Mouse (Mus musculus): ENCODE measurements at regions not wholly inside any gene's neighbourhood (a gene's known extent, or its start where the extent isn't known, plus 50 kb on each side); places are given as distances from the start of the nearest gene placed in this dataset.
"Not testable (repeated sequence)": the region's sequence is repeated elsewhere in the genome, so short reads cannot be mapped to it uniquely, and the experiment has no call there.

- DNase-seq (ENCODE audit: low read depth, low spot score) = no peak
These were observed 292.2 kb upstream of the Kdm8 start for GRCm38 (mm10) chr7:125152281-125152680.

- DNase-seq (ENCODE audit: low read depth, low spot score) = no peak
These were observed 289.2 kb upstream of the Kdm8 start for GRCm38 (mm10) chr7:125155291-125155690.

- no peak for DNase-seq (ENCODE audit: low read depth, low spot score)
These were observed 277.6 kb upstream of the Kdm8 start for GRCm38 (mm10) chr7:125166881-125167351.

- DNase-seq (ENCODE audit: low read depth, low spot score) = no peak
These were observed 276.8 kb upstream of the Kdm8 start for GRCm38 (mm10) chr7:125167666-125168065.

GRCm38 (mm10) chr7:125181548-125181947, 262.9 kb upstream of the Kdm8 start:
- DNase-seq (ENCODE audit: low read depth, low spot score) = peak; percentile 34

GRCm38 (mm10) chr7:125182266-125182665, 262.2 kb upstream of the Kdm8 start:
- no peak for DNase-seq (ENCODE audit: low read depth, low spot score)

- not testable (repeated sequence) for DNase-seq (ENCODE audit: low read depth, low spot score)
These were observed 261.5 kb upstream of the Kdm8 start for GRCm38 (mm10) chr7:125183011-125183410.

GRCm38 (mm10) chr7:125185037-125185679, 259.3 kb upstream of the Kdm8 start:
- DNase-seq (ENCODE audit: low read depth, low spot score) = peak; percentile 59

- no peak for DNase-seq (ENCODE audit: low read depth, low spot score)
These were observed 257.3 kb upstream of the Kdm8 start for GRCm38 (mm10) chr7:125187011-125187740.

- DNase-seq (ENCODE audit: low read depth, low spot score) = no peak
These were observed 255.5 kb upstream of the Kdm8 start for GRCm38 (mm10) chr7:125188986-125189385.

GRCm38 (mm10) chr7:125190067-125190466, 254.4 kb upstream of the Kdm8 start:
- no peak for DNase-seq (ENCODE audit: low read depth, low spot score)

GRCm38 (mm10) chr7:125191313-125191712, 253.2 kb upstream of the Kdm8 start:
- no peak for DNase-seq (ENCODE audit: low read depth, low spot score)

GRCm38 (mm10) chr7:125211346-125211973, 233.0 kb upstream of the Kdm8 start:
- DNase-seq (ENCODE audit: low read depth, low spot score) = no peak

GRCm38 (mm10) chr7:125214036-125214435, 230.4 kb upstream of the Kdm8 start:
- DNase-seq (ENCODE audit: low read depth, low spot score) = no peak

- no peak for DNase-seq (ENCODE audit: low read depth, low spot score)
These were observed 226.8 kb upstream of the Kdm8 start for GRCm38 (mm10) chr7:125217630-125218029.

- DNase-seq (ENCODE audit: low read depth, low spot score) = no peak
These were observed 221.8 kb upstream of the Kdm8 start for GRCm38 (mm10) chr7:125222684-125223083.

- no peak for DNase-seq (ENCODE audit: low read depth, low spot score)
These were observed 209.6 kb upstream of the Kdm8 start for GRCm38 (mm10) chr7:125234911-125235310.

GRCm38 (mm10) chr7:125237026-125237425, 207.4 kb upstream of the Kdm8 start:
- no peak for DNase-seq (ENCODE audit: low read depth, low spot score)

- no peak for DNase-seq (ENCODE audit: low read depth, low spot score)
These were observed 201.5 kb upstream of the Kdm8 start for GRCm38 (mm10) chr7:125243021-125243420.

GRCm38 (mm10) chr7:125248386-125248785, 196.1 kb upstream of the Kdm8 start:
- DNase-seq (ENCODE audit: low read depth, low spot score) = no peak

- no peak for DNase-seq (ENCODE audit: low read depth, low spot score)
These were observed 194.1 kb upstream of the Kdm8 start for GRCm38 (mm10) chr7:125250385-125250784.

GRCm38 (mm10) chr7:125250970-125251585, 193.4 kb upstream of the Kdm8 start:
- no peak for DNase-seq (ENCODE audit: low read depth, low spot score)
